ENCODE assay signal across 8 mouse cellular contexts in the genomic region with DNA sequence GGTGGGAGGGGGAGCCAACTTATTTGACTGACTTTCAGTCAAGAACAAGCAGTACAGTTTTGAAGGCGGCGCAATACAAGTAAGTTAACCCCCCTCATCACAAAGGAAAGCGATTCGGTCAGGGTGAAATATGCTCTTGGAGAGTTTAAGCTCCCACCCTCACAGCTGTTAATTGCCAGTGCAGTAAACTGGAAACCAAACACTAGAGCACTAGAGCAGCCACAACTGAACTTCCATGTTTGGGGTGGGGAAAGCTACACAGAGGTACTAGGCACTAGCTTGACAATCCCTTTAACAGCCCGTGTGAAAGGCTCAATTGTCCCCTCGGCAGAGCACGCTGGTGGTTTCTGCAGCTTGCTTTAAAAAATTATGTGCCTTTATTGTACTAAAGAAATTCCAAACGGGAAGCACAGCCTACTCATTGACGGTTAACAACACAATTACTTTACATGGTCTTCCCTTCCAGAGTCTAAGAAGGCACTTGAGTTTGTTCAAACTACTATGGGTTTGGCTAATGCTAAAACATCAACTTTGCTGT.
DNase-seq lines count a peak whose midpoint lies in the region; ATAC-seq and TF ChIP-seq lines count a peak whose summit lies in the region.
"Had no signal": no experiment of that assay in that cellular context is flagged by ENCODE, and none has a peak within 500 bp of the region (broad histone marks: within the 10 kb centered on the region; RNA-seq: fewer than 3 reads in every experiment).

No protein-coding gene starts in this region.

- H3K36me3 ChIP-seq in liver, postnatal 0 days (replicated peaks; ENCODE audit: insufficient read depth, low read length), result no peaks in the 10 kb centered on the region

- H3K4me3 ChIP-seq in liver, postnatal 0 days (ENCODE audit: low read depth, low read length), result 0 out of 2 replicates have a peak overlapping the region, but pooled peaks have one; percentile 13

- peak overlapping the region; percentile 42 for H3K4me2 ChIP-seq in liver, postnatal 0 days (ENCODE audit: low read depth, low read length)

- peak; percentile 15; the same call in 1 of the 2 replicates for ATAC-seq in granulocyte monocyte progenitor cell, adult 5-6 weeks (replicated peaks; ENCODE audit: poor library complexity, severe bottlenecking)
- no peak for ATAC-seq in liver, postnatal 0 days

- no peaks in the 10 kb centered on the region for H3K9me3 ChIP-seq in liver, postnatal 0 days (ENCODE audit: low read length)

- H3K27me3 ChIP-seq in liver, postnatal 0 days (ENCODE audit: insufficient read depth, low read length), result no peaks in the 10 kb centered on the region

- no peak for TF ChIP-seq CTCF in liver, postnatal 0 days (IDR thresholded peaks at IDR 0.05; ENCODE audit: low read depth)

- H3K9ac ChIP-seq in liver, postnatal 0 days (replicated peaks), result no peak overlapping the region

- H3K4me1 ChIP-seq in liver, postnatal 0 days (ENCODE audit: insufficient read depth), result peaks cover 4% of the 10 kb centered on the region; the same call in 1 of the 2 replicates

- WGBS in liver, postnatal 0 days (ENCODE audit: insufficient replicate concordance), result 32% methylated on average over 9 of the region's 9 CpGs

- peak; percentile 38 to 43 for DNase-seq in spleen, postnatal 36 days (ENCODE audit: low spot score in 2 of 2)
- no peak for DNase-seq in spleen, adult 12 weeks (ENCODE audit: low spot score)
- no peak for DNase-seq in liver, postnatal 0 days
- no peak for DNase-seq in right cerebral cortex, postnatal 4 days
- no peak for DNase-seq in cerebellum, postnatal 10 days
- DNase-seq in right cerebral cortex, postnatal 25 days, result no peak
- DNase-seq: kidney, adult 9 months had no signal

- H3K27ac ChIP-seq in liver, postnatal 0 days (ENCODE audit: low read depth), result peak overlapping the region; percentile 59

- no peak for TF ChIP-seq EP300 in liver, postnatal 0 days (IDR thresholded peaks at IDR 0.05; ENCODE audit: low read depth)

Comparison
In these comparisons a context has a peak if more than half of its experiments do, and no peak if none do; other contexts are left out.
1. DNase-seq: peak in spleen, postnatal 36 days (2 of 2); none in spleen, adult 12 weeks (single experiment), liver, postnatal 0 days (single experiment), right cerebral cortex, postnatal 4 days (single experiment), cerebellum, postnatal 10 days (0 of 2) and right cerebral cortex, postnatal 25 days (single experiment).